Mouse (Mus musculus) Muller cell, postnatal 12 days (primary cell): ENCODE results near the gene Dgcr8.

Source experiments
- DNase-seq: peaks from one replicate; pipeline ENCODE4 v3.0.0-alpha.2; 2015; ENCODE audit errors: inconsistent ontology term

Dgcr8 gene

DNA sequence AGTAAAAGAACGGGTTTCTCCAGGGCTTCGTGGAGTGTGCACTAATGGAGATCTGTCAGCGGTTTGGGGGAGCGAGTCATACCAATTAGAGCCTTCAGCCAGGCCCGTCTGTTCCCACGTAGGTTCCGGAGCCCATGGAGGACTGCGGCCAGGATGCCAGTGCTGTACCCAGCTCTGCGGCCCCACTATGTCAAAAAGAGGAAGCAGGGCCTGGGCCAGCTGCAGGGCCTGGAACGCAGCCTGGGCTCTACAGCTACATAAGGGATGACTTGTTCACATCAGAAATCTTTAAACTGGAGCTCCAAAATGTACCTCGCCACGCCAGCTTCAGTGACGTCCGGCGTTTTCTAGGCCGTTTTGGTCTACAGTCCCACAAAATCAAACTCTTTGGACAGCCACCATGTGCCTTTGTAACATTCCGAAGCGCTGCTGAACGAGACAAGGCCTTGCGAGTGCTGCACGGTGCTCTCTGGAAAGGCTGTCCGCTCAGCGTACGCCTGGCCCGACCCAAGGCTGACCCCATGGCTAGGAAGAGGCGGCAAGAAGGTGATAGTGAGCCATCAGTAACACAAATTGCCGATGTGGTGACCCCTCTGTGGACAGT lies 39.6 kb downstream of the Dgcr8 start:
- DNase-seq: no peak

DNA sequence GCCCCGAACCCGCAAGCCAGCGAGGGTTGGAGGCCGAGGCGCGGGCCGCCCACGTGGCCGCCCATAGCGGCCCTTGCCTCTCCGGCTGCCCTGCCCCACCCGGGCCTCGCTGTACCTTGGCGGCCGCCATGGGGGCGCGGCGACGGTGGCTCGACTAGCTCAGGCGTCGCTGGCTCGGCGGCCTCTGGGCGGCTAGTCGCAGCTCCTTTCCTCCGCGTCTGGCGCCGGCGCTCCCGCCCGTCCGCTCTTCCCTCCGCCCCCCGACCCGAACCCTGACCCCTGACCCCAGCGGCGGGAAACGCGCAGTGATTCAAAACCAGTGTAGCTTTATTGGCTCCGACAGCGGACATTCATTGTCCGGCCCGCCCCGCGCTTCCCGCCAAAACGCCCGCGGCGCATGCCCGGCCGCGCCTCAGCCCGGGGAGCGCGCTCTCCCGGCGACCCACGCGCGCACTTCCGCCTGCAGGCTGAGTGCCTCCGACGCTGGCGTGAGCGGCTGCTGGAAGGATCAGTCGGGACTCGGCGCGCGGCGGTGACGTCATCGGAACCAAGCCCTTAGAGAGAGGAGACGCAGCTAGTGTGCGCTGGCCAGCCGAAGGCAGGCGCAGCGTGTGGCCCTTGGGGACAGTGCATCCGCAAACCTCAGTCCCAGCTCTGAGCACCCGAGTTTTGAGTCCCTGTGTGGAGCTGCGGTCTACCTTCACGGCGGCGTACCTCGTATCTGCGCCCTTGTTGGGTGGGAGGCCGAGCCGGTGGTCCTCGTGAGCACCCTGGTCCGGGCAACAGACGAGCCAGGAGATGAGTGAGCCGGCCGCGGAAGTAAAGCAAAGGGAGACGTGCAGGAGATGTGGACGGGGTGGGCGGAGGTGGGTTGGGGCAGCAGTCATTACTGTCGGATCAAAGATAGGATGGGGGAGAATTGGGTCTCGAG lies 40.3 kb downstream of the Dgcr8 start, which contains the start of the genes Trmt2a and Ranbp1:
Gene Trmt2a, plus strand, starts transcription at position 247 of the 931 bp plus-strand sequence.
Gene Ranbp1, minus strand, starts transcription at position 300 of the 931 bp plus-strand sequence.
- peak; percentile 99 for DNase-seq

DNA sequence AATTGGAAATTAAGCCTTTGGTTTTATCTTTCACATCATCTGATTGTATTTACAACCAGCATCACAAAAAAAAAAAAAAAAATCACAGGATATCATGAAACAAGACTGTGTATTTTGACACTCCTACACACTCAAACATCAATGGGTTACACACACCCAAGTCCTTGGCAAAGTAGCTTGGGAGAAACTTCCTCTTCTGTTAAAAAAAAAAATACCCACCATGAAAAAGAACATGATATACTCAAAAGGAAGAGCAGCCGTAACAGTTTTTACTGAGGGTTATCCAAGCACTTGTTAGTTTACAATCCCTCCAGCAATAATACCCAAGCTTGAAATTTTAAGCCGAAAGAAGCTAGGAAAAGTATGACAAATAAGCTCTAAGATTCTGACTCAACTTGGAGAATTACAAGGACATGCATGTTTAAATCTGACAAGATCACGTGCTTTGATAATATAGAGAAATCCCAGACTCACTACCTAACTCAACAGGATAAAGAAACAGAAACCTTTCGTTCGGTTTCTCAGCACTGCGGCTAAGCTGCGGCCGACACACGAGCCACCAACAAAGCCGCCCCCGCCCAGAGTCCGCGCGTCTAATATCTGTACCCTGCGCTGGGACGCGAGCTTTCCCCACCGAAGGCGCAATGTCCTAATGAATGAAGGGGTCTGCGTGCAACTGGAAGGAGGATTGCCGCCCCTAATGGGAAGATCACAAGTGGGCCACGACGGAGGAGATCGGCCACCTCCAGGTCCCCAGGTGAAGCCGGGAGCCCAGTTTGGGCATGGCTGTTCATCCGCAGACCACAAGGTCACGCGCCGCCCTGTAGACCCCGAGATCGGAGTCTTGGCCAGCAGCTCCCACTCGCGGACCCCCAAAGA lies 41.3 kb downstream of the Dgcr8 start:
- peak; percentile 55 for DNase-seq

DNA sequence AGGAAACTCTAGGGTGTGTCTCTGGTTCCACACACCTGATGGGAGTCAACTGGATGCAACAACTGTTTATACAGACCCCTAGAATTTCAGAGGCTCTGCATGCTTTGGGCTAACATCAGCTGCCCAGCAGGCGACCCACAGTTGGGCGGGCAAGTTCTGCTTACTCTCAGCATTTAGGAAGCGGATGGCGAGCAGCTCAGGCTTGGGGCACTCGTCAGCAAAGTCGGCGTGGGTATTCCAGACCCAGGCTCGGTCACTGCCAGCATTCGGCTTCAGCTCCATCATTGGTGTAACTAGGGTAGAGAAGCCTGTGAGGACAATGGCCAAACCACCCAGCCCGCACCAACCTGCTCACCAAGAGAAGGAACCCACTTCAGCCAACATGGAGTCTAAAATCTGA lies 47.5 kb downstream of the Dgcr8 start:
- DNase-seq: no peak

DNA sequence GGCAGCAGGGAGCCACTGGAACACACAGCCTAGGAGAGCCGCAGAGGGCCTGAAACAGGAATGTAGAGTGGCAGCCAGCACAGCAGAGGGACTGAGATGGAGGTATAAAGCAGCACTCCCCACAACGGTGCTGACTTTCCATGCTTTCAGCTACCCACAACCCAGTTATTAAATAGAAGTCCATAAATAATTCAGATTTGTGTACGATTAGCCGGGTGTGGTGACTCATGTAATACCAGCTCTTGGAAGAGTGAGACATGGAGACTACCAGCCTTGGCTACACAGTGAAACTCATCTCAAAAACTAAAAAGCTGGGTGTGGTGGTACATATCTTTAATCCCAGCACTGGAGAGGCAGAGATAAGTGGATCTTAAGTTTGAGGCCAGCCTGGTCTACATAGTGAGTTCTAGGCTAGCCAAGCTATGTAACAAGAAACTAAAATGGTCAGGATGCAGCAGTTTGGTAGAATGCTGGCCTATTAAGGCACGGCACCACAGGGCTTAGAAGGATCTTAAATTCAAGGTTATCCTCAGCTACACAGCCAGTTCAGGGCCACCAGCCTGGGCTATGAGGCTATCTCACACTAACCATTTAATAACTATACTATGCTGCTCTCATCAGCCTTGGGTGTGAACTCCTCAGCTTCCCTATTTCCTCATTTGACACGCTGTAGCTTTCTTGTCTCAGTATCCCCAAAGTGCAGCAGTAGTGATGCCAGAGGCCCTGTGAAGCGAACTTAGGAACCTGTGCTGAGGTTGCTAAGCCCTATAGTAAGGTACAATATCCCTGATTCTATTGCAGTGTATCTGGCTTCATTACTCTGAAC lies 52.2 kb downstream of the Dgcr8 start:
- DNase-seq: no peak

DNA sequence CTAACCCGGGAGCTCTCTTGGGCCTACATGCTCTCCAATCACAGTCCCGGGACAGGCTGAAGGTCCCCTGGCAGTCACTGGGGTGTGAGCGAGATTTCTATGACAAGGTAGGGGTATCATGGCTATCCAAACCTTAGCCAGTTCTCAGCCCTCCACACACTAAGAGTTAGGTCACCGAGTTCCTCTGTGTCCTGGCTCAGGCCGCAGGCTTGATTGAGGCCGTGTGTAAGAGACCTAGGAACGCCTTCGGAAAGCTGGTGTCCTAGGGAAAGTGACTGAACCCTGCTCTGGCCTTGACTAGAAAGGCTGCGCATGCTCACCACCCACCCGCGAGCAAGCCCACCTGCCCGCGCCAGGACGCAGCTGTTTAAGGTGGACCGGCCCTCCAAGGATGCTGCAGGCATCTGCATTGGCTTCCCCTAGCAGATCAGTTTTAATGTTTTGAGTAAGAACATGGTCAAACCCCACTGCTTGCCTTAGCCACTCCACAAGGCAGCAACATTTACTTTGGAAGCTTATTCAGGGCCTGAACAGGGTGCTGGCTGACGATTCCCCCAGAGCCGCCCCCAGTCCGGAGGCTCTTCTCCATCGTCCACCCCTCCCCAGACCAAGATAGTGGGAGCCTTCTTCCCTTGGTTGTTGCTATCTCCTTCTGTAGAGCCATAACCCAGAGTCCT lies 53.5 kb downstream of the Dgcr8 start:
- DNase-seq: peak; percentile 69

DNA sequence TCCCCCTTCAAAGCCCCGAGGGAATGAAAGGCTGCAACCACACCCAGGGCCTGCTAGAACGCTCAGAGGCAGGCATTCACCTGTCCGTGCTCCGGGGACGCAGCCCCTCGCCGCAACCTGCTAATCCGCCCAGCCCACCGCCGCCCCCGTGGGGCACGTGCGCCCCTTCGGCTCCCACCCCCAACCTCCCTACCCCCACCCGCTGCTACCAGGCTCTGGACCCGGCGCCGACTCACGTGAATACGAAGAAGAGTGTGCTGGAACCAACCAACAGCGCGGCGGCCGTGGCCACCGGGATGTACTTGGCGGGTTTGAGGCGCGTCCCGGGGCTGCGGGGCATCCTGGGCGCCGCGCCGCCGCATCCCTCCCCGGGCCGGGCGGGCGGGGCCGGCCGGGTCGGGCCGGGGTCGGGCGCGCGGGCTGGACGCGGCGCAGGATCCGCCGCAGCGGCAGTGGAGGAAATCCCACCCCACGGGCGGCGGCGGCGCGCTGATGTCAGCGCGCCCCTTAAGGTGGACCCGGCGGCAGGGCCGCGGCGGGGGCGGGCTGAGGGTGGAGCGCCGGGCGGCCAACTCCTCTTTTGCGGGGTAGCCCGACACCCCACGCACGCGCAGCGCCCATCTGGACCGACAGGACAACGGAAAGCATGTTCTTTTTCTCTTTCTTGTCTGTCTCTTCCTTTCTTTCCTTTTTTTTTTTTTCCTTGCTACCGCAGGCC lies 54.2 kb downstream of the Dgcr8 start, which contains the start of gene Zdhhc8:
Gene Zdhhc8, minus strand, starts transcription at position 466 of the 718 bp plus-strand sequence.
- peak; percentile 89 for DNase-seq

DNA sequence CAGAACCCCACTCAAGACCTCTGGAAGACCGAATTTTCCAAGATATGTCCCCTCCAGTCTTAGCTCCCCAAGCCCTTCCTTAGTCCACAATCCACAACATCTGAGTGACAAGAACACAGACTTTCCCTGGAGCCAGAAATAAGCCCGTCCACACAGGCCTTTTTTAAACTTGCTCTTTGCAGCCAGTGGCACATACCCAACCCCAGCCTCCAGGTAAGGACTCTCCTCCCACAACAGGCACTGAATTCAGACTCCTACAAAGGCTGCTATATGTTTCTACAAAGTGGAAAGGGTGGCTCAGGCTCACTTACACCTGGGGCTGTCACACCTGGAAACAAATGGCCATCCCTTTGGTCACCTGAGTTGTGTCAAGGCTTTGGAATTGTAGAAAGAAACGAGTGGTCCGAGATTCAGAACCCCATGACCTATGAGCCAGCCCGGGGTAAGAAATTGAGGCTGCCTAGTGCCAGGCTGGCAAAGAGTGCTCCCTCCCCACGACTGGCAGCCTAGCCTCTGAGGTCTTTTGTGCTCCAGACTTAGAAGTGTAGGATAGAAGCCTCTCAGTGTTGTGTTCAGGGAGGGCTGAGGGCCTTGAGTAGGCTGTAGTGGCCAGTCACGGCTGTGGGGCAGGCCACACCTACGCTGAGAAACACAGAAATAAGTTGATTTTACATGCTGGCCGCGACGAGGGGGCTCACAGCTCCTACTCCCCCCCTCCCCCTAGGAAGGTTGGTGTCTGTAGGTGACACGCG lies 55.0 kb downstream of the Dgcr8 start:
- peak; percentile 42 for DNase-seq

DNA sequence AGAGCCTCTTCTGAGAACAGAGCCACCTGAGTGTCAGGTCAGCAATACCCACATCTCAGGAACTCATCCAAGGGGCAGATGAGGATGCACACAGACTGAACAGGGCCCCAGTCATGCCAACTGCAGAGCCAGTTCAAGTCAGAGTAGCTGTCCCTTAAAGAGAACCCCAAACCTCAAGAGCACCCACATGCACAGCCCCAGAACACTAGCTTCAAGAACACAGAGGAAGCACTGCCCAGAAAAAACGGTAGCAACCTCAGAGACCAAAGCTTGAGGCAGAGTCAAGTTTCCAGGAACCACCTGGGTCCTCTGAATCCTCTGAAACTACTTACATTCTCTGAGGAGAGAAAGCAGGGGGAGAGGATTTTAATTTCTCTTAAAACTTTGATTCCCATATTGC lies 55.6 kb downstream of the Dgcr8 start:
- DNase-seq: no peak

DNA sequence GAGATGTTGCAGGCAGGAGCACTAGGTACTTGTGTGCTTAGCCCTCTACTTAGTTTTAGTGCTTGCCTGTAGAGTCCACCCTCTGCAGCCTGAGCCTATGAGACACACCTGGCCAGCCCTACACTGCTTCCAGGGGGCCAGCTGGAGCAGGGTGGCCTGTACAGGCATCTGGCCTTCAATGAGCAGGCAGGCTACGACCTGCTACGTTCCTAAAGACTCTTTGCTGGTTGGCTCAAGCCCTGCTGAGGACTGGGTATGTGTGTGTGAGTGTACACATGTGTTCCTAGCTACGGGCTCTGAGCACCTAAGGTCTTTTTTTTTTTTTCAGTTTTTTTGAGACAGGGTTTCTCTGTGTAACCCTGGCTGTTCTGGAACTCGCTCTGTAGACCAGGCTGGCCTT lies 57.6 kb downstream of the Dgcr8 start:
- DNase-seq: no peak

DNA sequence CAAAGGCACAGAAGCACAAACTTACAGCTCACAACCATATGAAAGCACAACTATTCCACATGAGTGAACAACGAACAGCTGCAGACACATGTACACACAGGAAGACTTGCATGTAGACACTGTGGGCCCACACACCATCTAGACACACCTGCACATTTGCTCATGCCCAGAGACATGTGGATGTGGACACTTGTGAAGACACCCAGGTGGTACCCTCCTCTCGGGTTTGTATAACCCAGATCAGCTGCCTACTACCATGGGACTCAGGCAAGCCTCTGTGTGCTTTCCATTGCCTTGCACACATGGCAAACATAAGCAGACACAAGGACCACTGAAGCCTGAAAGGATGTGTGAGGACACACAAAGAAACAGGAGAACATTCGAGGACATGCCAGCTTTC lies 58.0 kb downstream of the Dgcr8 start:
- no peak for DNase-seq

DNA sequence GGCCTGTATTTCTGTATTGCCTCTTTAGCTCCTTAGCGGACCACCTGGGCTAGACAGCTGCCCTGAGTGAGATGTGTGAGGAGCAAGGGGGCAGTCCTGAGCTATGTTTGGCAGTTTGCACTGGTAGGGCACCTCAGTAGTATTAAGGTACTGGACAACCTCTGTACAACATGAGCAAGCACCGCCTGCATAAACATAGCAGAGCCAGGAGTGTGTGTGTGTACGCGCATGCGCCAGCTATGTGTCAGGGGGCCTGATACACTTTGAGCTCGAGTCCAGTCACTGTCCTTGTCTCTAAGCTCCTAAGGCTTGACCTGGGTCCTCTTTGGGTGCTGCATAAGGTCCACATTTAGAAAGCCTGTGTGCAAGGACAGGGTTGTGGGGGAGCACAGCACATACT lies 58.4 kb downstream of the Dgcr8 start:
- DNase-seq: no peak

DNA sequence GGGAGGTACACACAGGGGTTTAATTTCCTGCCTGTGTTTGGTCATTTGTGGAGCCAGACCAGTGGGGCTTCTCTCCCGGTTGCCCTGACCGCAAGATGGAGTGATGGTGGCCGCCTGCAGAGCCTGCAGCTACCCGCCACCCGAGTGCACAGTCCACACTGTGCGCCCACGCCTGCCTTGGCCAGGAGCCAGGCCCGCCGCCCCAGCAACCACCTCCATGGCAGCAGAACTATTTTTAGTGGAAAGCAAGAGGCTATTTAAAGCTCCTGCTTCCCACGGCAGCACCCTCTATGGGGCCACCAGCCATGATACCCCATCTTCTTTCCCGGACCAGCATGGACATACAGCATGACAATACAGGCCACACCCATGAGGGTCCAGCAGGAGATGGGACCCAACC lies 59.4 kb downstream of the Dgcr8 start:
- DNase-seq: peak; percentile 58

DNA sequence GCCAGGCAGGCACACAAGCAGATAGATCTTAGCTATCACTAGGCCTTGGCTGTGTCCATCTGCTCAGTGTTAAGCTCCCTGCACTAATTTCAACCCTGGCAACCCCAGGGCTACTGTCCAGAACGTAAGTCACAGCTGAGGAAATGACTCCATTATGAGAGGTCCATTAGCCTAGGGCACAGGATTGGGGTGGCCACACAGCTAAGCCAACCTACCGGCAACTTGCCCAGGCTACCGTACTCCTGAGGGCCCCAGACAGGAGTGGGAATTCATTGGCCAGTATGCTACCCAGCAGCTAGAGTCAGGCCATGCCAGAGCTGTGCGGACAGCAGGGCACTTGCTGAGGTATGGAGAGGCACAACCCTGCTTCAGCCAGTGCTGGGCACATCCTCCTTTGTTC lies 60.2 kb downstream of the Dgcr8 start:
- no peak for DNase-seq

DNA sequence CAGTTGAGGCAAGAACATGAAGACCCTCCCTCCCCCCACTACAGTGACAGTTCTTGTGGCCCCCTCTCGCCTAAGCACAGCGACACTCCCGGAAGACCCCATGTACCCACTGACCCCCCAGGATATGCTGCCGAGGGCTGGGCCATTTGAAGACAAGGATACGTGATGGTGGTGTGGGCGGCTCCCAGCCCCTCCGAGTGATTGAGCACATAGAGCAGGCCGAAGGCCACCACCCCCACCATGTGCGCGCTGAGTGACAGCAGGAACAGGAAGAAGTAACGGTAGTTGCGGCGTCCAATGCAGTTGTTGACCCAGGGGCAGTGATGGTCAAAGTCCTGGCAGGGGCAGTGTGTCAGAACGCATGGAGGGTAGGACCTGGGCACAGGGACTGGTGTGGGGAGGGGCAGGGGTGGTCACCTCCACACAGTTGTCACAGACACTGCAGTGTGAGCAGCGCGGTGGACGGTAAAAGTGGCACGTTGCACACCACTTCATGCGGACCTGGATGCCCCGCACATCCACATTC lies 61.1 kb downstream of the Dgcr8 start:
- no peak for DNase-seq

DNA sequence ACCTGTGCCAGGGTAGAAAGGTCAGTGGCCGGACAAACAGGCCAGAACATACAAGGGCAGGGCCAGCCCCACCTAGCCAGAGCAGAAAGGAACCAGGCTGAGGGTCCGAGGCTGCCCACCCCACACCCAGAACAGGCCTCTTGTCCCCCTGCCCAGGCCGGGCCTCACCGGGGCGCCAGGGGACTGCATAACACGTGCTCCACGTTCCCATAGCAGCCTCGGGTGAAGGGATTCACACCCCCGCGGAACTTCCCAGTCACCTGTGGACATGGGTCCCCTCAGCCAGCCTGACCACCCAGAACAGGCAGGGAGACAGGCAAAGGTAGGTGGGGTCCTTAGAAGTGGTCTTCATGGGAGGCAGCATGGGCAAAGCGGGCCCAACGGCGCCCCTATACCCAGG lies 61.9 kb downstream of the Dgcr8 start:
- DNase-seq: no peak

DNA sequence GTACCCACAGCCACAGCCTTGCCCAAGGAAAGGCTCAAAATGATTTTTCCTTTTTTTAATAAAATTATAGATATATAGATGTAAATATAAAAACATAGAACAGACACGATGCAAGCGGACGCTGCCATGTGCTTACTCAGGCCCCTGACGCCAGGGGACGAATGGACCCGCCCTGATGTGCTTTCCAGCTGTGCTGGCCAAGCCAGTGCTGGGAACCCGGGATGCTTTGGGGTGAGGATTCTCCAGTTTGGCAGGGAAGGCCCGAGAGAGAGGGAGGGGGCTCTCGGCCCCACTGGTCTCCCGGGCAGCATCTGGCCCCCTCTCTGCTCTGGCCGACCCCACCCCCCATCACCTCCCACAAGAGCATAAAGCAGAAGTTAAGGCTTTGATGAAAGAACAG lies 66.9 kb downstream of the Dgcr8 start:
- no peak for DNase-seq

DNA sequence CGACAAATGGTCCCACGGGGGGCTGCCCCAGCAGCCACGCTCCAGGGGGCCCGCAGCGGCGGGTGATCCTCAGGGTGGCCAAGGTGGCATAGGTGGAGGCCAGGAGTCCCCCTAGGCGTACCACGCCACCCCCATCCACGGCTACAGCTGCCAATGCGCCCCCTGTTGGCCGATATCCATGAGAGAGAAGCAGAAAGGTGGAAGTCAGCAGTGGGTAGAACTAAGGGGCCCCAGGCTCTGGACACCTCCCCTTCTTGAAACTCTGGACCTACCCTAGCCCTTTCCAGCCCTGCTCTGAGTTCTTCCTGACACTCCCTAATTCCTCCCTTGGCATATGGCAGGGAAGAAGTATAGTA lies 67.5 kb downstream of the Dgcr8 start:
- no peak for DNase-seq
